Mouse (Mus musculus): ENCODE data around the gene Mib2. TPM values are rescaled to one million over a fixed set of nuclear protein-coding genes. Genes with fewer than 3 reads are reported as not detected.
"Not testable (repeated sequence)": the region's sequence is repeated elsewhere in the genome, so short reads cannot be mapped to it uniquely, and the experiment has no call there.

Mib2 gene
- polyA plus RNA-seq, 1 experiment from 2014 or later, result 12.8 TPM

DNA sequence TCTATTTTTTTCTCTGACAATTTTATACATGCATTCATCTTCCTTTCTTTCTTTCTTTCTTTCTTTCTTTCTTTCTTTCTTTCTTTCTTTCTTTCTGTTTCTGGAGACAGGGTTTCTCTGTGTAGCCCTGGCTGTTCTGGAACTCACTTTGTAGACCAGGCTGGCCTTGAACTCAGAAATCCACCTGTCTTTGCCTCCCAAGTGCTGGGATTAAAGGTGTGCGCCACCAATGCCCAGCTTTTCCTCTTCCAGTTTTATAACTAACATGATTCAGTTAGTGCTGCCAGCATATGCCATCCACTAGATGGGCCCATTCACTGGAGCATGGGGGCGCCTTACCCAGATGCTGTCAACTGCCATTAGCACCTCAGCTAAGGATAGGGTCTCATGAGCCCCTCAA is 23.7 kb downstream of the Mib2 start, which contains the start of gene Gm10563:
TSS of gene Gm10563 (minus strand) at position 101 of the 400 bp plus-strand sequence.
- not testable (repeated sequence) for H3K4me1 ChIP-seq (ENCODE audit: control insufficient read depth, insufficient read depth, low read length); H3K9me3 ChIP-seq (ENCODE audit: control insufficient read depth, low read length); H3K9ac ChIP-seq (ENCODE audit: low read length); ATAC-seq (ENCODE audit: low FRiP score); DNase-seq (ENCODE audit: low spot score, missing footprints); H3K4me3 ChIP-seq (ENCODE audit: low read depth, low read length); H3K4me2 ChIP-seq; H3K27ac ChIP-seq (ENCODE audit: low read depth, low read length); H3K27me3 ChIP-seq (ENCODE audit: control insufficient read depth, insufficient read depth, low read length)
- 96% methylated on average over 2 of the region's 2 CpGs for WGBS
- H3K36me3 ChIP-seq (ENCODE audit: control insufficient read depth, insufficient read depth, low read length), result peaks cover 43% of the 10 kb centered on the region

DNA sequence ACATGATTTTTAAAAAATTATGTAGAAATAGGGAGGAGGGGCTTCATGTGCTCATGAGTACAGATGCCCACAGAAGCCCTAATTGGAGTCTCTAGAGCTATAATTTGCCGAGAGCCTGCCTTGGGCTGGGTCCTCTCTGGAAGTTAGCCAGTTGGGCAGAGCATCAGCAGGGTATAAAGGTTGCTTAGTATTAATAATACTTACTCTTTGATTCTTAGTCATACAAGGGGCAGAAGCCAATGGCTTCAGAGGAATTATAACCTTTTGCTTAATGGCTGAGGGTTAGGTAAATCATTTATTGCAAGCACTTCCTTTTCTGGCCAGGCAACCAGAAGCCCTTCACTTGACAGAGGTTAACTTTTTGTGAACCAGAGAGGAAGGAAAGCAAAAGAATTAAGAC is 25.5 kb downstream of the Mib2 start:
- no peak overlapping the region for H3K9ac ChIP-seq (ENCODE audit: low read length)
- H3K36me3 ChIP-seq (ENCODE audit: control insufficient read depth, insufficient read depth, low read length), result peaks cover 27% of the 10 kb centered on the region
- no peaks in the 10 kb centered on the region for H3K27me3 ChIP-seq (ENCODE audit: control insufficient read depth, insufficient read depth, low read length)
- H3K4me2 ChIP-seq, result no peak overlapping the region
- 92% methylated on average over 1 of the region's 1 CpGs for WGBS
- H3K4me1 ChIP-seq (ENCODE audit: control insufficient read depth, insufficient read depth, low read length), result no peaks in the 10 kb centered on the region
- no peak overlapping the region for H3K4me3 ChIP-seq (ENCODE audit: low read depth, low read length)
- ATAC-seq (ENCODE audit: low FRiP score) (no peak), DNase-seq (ENCODE audit: low spot score, missing footprints) (no peak)
- H3K27ac ChIP-seq (ENCODE audit: low read depth, low read length), result no peak overlapping the region
- H3K9me3 ChIP-seq (ENCODE audit: control insufficient read depth, low read length), result no peaks in the 10 kb centered on the region

DNA sequence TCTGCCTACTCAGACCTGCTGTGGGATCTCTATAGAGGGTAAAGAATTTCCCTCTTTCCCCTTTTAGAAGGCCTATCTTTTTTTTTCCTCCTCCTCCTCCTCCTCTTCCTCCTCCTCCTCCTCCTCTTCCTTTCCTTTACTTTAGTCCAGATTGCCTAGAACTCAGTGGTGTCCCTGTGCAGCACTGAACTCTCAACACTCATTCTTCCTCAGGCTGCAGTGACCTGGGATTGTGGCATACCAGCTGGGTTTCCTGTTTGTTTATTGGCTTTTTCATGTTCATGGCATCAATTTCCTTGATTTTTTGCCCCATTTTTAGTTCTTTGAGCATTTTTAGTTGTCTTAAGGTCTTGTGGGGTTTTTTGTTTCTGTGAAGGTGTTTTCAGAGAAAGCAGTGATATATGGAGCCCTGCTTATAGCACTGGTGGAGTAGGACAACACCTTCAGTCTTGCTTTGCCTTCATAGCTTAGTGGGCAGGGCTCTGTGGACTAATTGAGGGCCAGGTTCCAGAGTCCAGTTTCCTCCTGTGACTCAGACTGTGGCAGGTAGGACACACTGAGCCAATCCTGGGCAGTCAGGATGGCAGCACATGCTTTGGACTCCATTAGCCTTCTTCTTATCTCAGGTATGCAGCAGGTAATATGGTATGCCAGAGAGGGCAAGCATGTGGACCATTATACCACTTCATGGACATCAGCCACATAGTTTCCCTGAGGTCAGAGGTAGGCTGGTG is 33.1 kb downstream of the Mib2 start:
- no peak for ATAC-seq (ENCODE audit: low FRiP score)
- Histone ChIP-seq H3K4me2 (no peak overlapping the region), H3K9me3 (ENCODE audit: control insufficient read depth, low read length) (no peaks in the 10 kb centered on the region), H3K4me3 (ENCODE audit: low read depth, low read length) (no peak overlapping the region), H3K27ac (ENCODE audit: low read depth, low read length) (no peak overlapping the region), H3K4me1 (ENCODE audit: control insufficient read depth, insufficient read depth, low read length) (no peaks in the 10 kb centered on the region), H3K27me3 (ENCODE audit: control insufficient read depth, insufficient read depth, low read length) (no peaks in the 10 kb centered on the region), H3K9ac (ENCODE audit: low read length) (no peak overlapping the region), H3K36me3 (ENCODE audit: control insufficient read depth, insufficient read depth, low read length) (peaks cover 30% of the 10 kb centered on the region)
- peak; percentile 12 for DNase-seq (ENCODE audit: low spot score, missing footprints)

DNA sequence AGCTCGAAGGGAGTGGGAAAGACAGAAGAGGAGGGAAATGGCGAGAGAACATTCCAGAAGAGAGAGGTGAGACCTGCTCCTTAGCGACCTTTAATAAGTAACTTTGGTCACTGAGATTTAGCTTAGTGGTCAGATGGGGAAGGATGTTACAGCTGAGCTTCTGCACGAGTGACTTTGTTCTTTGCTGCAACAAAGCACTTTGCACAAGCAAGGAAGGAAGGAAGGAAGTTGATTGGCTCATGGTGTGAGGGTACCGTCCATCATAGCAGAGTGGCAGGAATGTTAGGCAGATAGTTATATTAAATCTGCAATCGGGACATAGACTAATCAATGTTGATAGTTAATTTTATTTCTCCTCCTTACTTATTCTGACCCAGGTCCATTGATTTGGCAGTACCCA is 38.7 kb downstream of the Mib2 start:
- peaks cover 4% of the 10 kb centered on the region for H3K4me1 ChIP-seq (ENCODE audit: control insufficient read depth, insufficient read depth, low read length)
- ATAC-seq (ENCODE audit: low FRiP score) (no peak), DNase-seq (ENCODE audit: low spot score, missing footprints) (peak; percentile 74)
- H3K9me3 ChIP-seq (ENCODE audit: control insufficient read depth, low read length), result no peaks in the 10 kb centered on the region
- H3K36me3 ChIP-seq (ENCODE audit: control insufficient read depth, insufficient read depth, low read length), result peaks cover 23% of the 10 kb centered on the region
- 90% methylated on average over 6 of the region's 6 CpGs for WGBS
- no peak overlapping the region for H3K9ac ChIP-seq (ENCODE audit: low read length)
- no peak overlapping the region for H3K4me2 ChIP-seq
- H3K4me3 ChIP-seq (ENCODE audit: low read depth, low read length), result no peak overlapping the region
- H3K27me3 ChIP-seq (ENCODE audit: control insufficient read depth, insufficient read depth, low read length), result no peaks in the 10 kb centered on the region
- H3K27ac ChIP-seq (ENCODE audit: low read depth, low read length), result no peak overlapping the region

DNA sequence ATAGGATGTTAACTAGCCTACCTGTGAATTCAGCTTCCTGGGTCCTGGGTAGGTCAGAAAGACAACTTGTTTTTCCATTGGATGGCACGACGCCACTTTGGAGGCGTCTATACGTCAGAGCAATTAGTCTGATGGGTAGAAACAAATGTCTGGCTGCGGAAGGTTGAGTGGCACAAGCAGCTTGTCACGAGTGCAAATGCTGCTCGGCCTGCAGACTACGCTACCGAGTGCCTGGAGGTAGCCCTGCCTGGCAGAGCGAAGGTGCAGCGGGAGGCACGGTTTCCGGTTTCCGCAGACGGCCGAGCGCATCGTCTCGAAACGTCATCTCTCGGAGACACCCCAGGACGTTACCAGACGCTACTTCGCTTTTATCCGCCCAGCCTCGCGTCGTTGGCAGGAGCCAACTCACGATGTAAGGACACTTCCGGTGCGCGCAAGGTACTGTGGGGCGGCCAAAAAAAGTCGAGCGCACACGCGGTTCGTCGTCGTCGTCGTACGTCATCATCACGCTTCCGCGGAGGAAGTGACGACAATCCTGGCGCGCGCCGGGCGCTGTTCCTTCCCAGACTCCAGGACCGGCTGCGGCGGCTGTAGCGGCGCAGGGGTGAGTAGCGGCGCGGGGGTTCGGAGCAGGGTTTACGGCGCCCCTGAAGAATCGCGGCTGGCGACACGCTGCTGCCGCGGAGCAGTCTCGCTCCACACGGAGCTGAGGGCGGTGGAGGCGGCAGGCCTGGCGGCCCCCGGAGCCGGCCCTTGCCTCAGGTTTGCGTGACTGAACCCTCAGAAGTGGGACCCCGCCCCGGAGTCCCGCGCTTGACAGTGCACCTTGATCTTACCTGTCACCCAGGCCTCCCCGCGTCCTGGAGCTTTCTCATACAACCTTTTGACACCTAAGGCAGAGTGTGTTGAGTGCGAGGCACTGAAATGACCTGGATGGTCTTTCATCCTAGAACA is 44.4 kb downstream of the Mib2 start, which contains the start of gene Cdk11b:
TSS of gene Cdk11b (plus strand) at position 517 of the 954 bp plus-strand sequence.
- ATAC-seq (ENCODE audit: low FRiP score), result peak; percentile 100
- peaks cover 7% of the 10 kb centered on the region; the same call in 1 of the 2 replicates for H3K36me3 ChIP-seq (ENCODE audit: control insufficient read depth, insufficient read depth, low read length)
- WGBS, result under 1% methylated on average over 84 of the region's 84 CpGs

DNA sequence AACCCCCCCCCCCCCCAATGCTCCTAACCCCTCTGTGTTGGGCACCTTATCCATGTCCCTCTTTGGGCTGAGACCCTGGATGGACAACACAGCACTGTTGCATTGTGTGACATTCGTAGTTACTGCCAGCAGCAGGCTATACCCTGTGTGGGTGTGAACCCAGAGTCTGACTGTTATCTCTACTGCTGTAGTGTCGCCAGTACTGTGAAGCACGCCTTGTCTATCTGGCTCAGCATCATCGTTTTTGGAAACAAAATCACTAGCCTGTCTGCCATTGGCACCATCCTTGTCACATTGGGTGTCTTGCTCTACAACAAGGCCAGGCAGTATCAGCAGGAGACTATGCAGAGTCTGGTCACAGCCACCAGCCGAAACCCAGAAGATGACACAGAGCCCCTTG is 50.7 kb downstream of the Mib2 start:
- H3K4me3 ChIP-seq (ENCODE audit: low read depth, low read length), result no peak overlapping the region
- H3K27ac ChIP-seq (ENCODE audit: low read depth, low read length), result no peak overlapping the region
- WGBS, result 89% methylated on average over 5 of the region's 5 CpGs
- H3K36me3 ChIP-seq (ENCODE audit: control insufficient read depth, insufficient read depth, low read length), result peaks cover 26% of the 10 kb centered on the region
- H3K9ac ChIP-seq (ENCODE audit: low read length), result no peak overlapping the region
- no peak overlapping the region for H3K4me2 ChIP-seq
- H3K27me3 ChIP-seq (ENCODE audit: control insufficient read depth, insufficient read depth, low read length), result no peaks in the 10 kb centered on the region
- no peak for DNase-seq (ENCODE audit: low spot score, missing footprints)
- no peak for ATAC-seq (ENCODE audit: low FRiP score)
- H3K4me1 ChIP-seq (ENCODE audit: control insufficient read depth, insufficient read depth, low read length), result no peaks in the 10 kb centered on the region; the same call in 1 of the 2 replicates
- no peaks in the 10 kb centered on the region for H3K9me3 ChIP-seq (ENCODE audit: control insufficient read depth, low read length)

More for the DNA sequence above, 44.4 kb downstream of the Mib2 start, which contains the start of gene Cdk11b:
- H3K4me1 ChIP-seq (ENCODE audit: control insufficient read depth, insufficient read depth, low read length), result peaks cover 11% of the 10 kb centered on the region
- peak within 1 kb of the TSS; percentile 85 for H3K4me2 ChIP-seq
- peak within 1 kb of the TSS; percentile 69 for H3K27ac ChIP-seq (ENCODE audit: low read depth, low read length)
- H3K9me3 ChIP-seq (ENCODE audit: control insufficient read depth, low read length), result no peaks in the 10 kb centered on the region
- H3K9ac ChIP-seq (ENCODE audit: low read length), result peak within 1 kb of the TSS; percentile 83
- peak; percentile 100 for DNase-seq (ENCODE audit: low spot score, missing footprints)
- no peaks in the 10 kb centered on the region for H3K27me3 ChIP-seq (ENCODE audit: control insufficient read depth, insufficient read depth, low read length)
- H3K4me3 ChIP-seq (ENCODE audit: low read depth, low read length), result peak within 1 kb of the TSS; percentile 94

DNA sequence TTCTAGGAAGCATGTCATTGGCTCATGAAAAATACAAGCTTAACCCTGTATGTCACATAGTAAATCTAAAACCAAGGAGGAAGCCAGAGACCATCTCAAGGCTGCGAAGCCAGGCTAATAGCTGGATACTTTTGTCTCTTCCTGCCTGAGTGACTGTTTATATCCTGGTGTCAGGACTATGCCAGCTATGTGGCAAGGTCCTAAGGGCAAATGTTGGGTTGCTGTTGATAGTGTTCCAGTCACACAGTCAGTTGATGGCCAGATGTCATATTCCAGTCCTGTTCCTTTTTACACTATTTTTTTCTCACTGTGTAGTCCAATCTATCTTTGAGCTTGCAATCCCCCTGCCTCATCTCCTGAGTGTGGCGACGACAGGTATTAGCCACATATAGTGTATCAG is 55.7 kb downstream of the Mib2 start:
- 90% methylated on average over 3 of the region's 3 CpGs for WGBS
- Histone ChIP-seq H3K4me2 (no peak overlapping the region), H3K27ac (ENCODE audit: low read depth, low read length) (no peak overlapping the region), H3K36me3 (ENCODE audit: control insufficient read depth, insufficient read depth, low read length) (peaks cover 21% of the 10 kb centered on the region), H3K9me3 (ENCODE audit: control insufficient read depth, low read length) (no peaks in the 10 kb centered on the region), H3K4me1 (ENCODE audit: control insufficient read depth, insufficient read depth, low read length) (no peaks in the 10 kb centered on the region), H3K27me3 (ENCODE audit: control insufficient read depth, insufficient read depth, low read length) (no peaks in the 10 kb centered on the region), H3K9ac (ENCODE audit: low read length) (no peak overlapping the region), H3K4me3 (ENCODE audit: low read depth, low read length) (no peak overlapping the region)
- no peak for ATAC-seq (ENCODE audit: low FRiP score)
- peak; percentile 57 for DNase-seq (ENCODE audit: low spot score, missing footprints)

DNA sequence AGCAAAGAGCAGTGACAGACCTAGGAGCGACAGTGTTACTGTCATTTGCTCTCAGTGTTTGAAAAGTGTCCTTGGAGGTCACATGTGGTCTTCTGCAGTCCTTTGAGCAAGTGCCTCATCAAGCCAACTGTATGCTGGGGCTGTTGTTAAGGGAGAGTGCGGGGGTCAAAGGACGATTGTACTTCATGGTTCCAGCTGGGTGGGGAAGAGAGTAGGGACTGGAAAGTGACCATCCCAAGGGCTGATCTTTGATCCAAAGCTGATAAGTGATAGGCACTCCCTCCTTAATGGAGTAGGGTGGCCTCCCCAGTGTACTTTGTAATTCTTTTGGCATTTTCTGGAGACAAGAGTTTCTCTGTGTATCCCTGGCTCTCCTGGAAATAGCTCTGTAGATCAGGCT is 57.1 kb downstream of the Mib2 start:
- WGBS, result 94% methylated on average over 3 of the region's 3 CpGs
- Histone ChIP-seq H3K27me3 (ENCODE audit: control insufficient read depth, insufficient read depth, low read length) (no peaks in the 10 kb centered on the region), H3K27ac (ENCODE audit: low read depth, low read length) (no peak overlapping the region), H3K9ac (ENCODE audit: low read length) (no peak overlapping the region), H3K36me3 (ENCODE audit: control insufficient read depth, insufficient read depth, low read length) (peaks cover 17% of the 10 kb centered on the region), H3K4me1 (ENCODE audit: control insufficient read depth, insufficient read depth, low read length) (no peaks in the 10 kb centered on the region), H3K4me2 (no peak overlapping the region), H3K9me3 (ENCODE audit: control insufficient read depth, low read length) (no peaks in the 10 kb centered on the region), H3K4me3 (ENCODE audit: low read depth, low read length) (no peak overlapping the region)
- ATAC-seq (ENCODE audit: low FRiP score) (no peak), DNase-seq (ENCODE audit: low spot score, missing footprints) (peak; percentile 69)

DNA sequence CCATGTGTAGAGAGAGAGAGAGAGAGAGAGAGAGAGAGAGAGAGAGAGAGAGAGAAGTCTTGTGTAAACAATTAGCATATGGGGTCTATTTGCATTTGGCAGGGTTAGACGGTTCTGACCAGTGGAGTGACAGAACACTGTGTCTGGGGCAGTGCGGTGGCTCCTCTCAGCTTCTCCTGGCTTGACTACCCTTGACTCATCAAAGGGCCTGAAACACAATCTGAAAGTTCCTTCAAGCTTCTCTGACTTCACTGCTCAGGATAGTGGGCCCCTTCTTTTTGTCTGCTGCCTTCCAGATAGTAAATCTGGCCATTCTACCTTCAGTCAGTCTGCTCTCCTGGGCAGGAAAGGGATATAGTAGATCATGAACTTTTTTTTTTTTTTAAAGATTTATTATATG is 62.2 kb downstream of the Mib2 start:
- H3K9me3 ChIP-seq (ENCODE audit: control insufficient read depth, low read length), result no peaks in the 10 kb centered on the region
- no peak for ATAC-seq (ENCODE audit: low FRiP score)
- WGBS, result 82% methylated on average over 2 of the region's 2 CpGs
- no peak overlapping the region for H3K4me2 ChIP-seq
- 0 out of 2 replicates have a peak, but pooled peaks cover 4% of the 10 kb centered on the region for H3K36me3 ChIP-seq (ENCODE audit: control insufficient read depth, insufficient read depth, low read length)
- no peak overlapping the region for H3K4me3 ChIP-seq (ENCODE audit: low read depth, low read length)
- H3K9ac ChIP-seq (ENCODE audit: low read length), result no peak overlapping the region
- no peak overlapping the region for H3K27ac ChIP-seq (ENCODE audit: low read depth, low read length)
- H3K27me3 ChIP-seq (ENCODE audit: control insufficient read depth, insufficient read depth, low read length), result no peaks in the 10 kb centered on the region
- no peak for DNase-seq (ENCODE audit: low spot score, missing footprints)
- H3K4me1 ChIP-seq (ENCODE audit: control insufficient read depth, insufficient read depth, low read length), result peaks cover 6% of the 10 kb centered on the region

Measured in midbrain, embryonic 11.5 days (tissue).